In genomic region chr7:128577607-128578006, GRCm38 (mm10) we compare ENCODE assay signal across 26 mouse cellular contexts.
"Had no signal": no experiment of that assay in that cellular context is flagged by ENCODE, and none has a peak within 500 bp of the region (broad histone marks: within the 10 kb centered on the region; RNA-seq: fewer than 3 reads in every experiment).

No protein-coding gene starts in this region.

- H3K27me3 ChIP-seq: embryonic facial prominence, embryonic 12.5 days; embryonic facial prominence, embryonic 13.5 days; embryonic facial prominence, embryonic 15.5 days; forebrain, embryonic 13.5 days; forebrain, embryonic 15.5 days had no signal

- DNase-seq: cerebellum, adult 9-10 months; cerebellum, adult 9-11 months; cerebellum, postnatal 10 days; cerebellum, postnatal 14 days; cerebellum, postnatal 25 days; cerebellum, postnatal 36 days; embryo, embryonic 11 days; forebrain, postnatal 0 days; gastrocnemius, adult 2 months; gastrocnemius, postnatal 10 days; gastrocnemius, postnatal 14 days; gastrocnemius, postnatal 25 days; gastrocnemius, postnatal 36 days; heart, adult 11 months; heart, adult 18-20 months; heart, adult 2 months had no signal

- H3K4me1 ChIP-seq: embryonic facial prominence, embryonic 15.5 days had no signal

- H3K9me3 ChIP-seq: embryonic facial prominence, embryonic 10.5 days; embryonic facial prominence, embryonic 12.5 days; embryonic facial prominence, embryonic 13.5 days; embryonic facial prominence, embryonic 15.5 days; forebrain, embryonic 10.5 days; forebrain, embryonic 12.5 days; forebrain, embryonic 13.5 days; forebrain, embryonic 15.5 days; heart, embryonic 10.5 days had no signal

- H3K27ac ChIP-seq: embryonic facial prominence, embryonic 10.5 days; embryonic facial prominence, embryonic 12.5 days; embryonic facial prominence, embryonic 13.5 days; embryonic facial prominence, embryonic 15.5 days; forebrain, embryonic 10.5 days; forebrain, embryonic 12.5 days; forebrain, embryonic 13.5 days; forebrain, embryonic 15.5 days; gastrocnemius, adult 2 months; heart, adult 2 months; heart, embryonic 10.5 days had no signal

- H3K4me3 ChIP-seq: embryonic facial prominence, embryonic 10.5 days; embryonic facial prominence, embryonic 12.5 days; embryonic facial prominence, embryonic 13.5 days; embryonic facial prominence, embryonic 15.5 days; erythroblast, embryonic 14.5 days; forebrain, embryonic 10.5 days; forebrain, embryonic 12.5 days; forebrain, embryonic 13.5 days; forebrain, embryonic 15.5 days; gastrocnemius, adult 2 months; heart, adult 2 months; heart, embryonic 10.5 days had no signal

- H3K36me3 ChIP-seq: embryonic facial prominence, embryonic 10.5 days; embryonic facial prominence, embryonic 12.5 days; embryonic facial prominence, embryonic 13.5 days; embryonic facial prominence, embryonic 15.5 days; forebrain, embryonic 10.5 days; forebrain, embryonic 12.5 days; forebrain, embryonic 15.5 days; heart, embryonic 10.5 days had no signal

- H3K4me2 ChIP-seq: embryonic facial prominence, embryonic 12.5 days; embryonic facial prominence, embryonic 13.5 days; embryonic facial prominence, embryonic 15.5 days; forebrain, embryonic 12.5 days; forebrain, embryonic 13.5 days; forebrain, embryonic 15.5 days had no signal

- H3K9ac ChIP-seq: embryonic facial prominence, embryonic 12.5 days; embryonic facial prominence, embryonic 13.5 days; embryonic facial prominence, embryonic 15.5 days; forebrain, embryonic 12.5 days; forebrain, embryonic 13.5 days; forebrain, embryonic 15.5 days; forebrain, postnatal 0 days had no signal
